Mouse (Mus musculus): ENCODE data around the gene Brms1.

DNA sequence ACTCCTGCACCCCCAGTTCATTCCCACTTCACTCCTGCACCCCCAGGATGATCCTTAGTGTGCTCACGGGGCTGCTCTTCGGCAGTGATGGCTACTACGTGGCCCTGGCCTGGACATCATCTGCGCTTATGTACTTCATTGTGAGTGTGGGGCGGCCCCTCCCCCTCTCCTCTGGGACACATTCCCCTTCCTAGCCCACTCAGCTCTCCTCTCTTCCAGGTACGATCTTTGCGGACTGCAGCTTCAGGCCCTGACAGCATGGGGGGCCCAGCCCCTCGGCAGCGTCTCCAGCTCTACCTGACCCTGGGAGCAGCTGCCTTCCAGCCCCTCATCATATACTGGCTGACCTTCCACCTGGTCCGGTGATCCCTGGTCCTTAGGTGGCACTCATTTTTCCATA, 50.9 kb downstream of the Brms1 start:
- no peak for TF ChIP-seq POLR2A (IDR thresholded peaks at IDR 0.05; ENCODE audit: insufficient read depth, low read depth, low read length)
- TF ChIP-seq CTCF (IDR thresholded peaks at IDR 0.05) = no peak
- TF ChIP-seq EP300 (IDR thresholded peaks at IDR 0.05; ENCODE audit: insufficient read depth, low read depth, low read length) = no peak

All from heart, adult 2 months (tissue).